Mouse (Mus musculus) layer of hippocampus, adult 9-10 months (tissue): Measurements from ENCODE around the gene Pum2.
"Not testable (repeated sequence)": the region's sequence is repeated elsewhere in the genome, so short reads cannot be mapped to it uniquely, and the experiment has no call there.

ENCODE experiments used
- DNase-seq: peaks from one replicate; pipeline ENCODE4 v3.0.0; 2022; ENCODE audit warnings: low spot score

Pum2 gene

GRCm38 (mm10) chr12:8673974-8674306 is at the start of gene Pum2:
Gene Pum2 (plus strand): TSS chr12:8674134.
- peak; percentile 76 for DNase-seq

GRCm38 (mm10) chr12:8629537-8629936 is 44.4 kb upstream of the Pum2 start:
- no peak for DNase-seq

- no peak for DNase-seq
Measured at GRCm38 (mm10) chr12:8631691-8632090, 42.2 kb upstream of the Pum2 start.

GRCm38 (mm10) chr12:8632737-8633365 is 41.1 kb upstream of the Pum2 start:
- DNase-seq: no peak

GRCm38 (mm10) chr12:8634306-8634705 is 39.6 kb upstream of the Pum2 start:
- DNase-seq: no peak

GRCm38 (mm10) chr12:8635546-8635945 is 38.4 kb upstream of the Pum2 start:
- DNase-seq: no peak

- DNase-seq: no peak
Measured at GRCm38 (mm10) chr12:8636945-8637344, 37.0 kb upstream of the Pum2 start.

GRCm38 (mm10) chr12:8638411-8639087 is 35.4 kb upstream of the Pum2 start:
- DNase-seq: peak; percentile 71

- not testable (repeated sequence) for DNase-seq
Measured at GRCm38 (mm10) chr12:8640186-8640585, 33.7 kb upstream of the Pum2 start.

- peak; percentile 99 for DNase-seq
Measured at GRCm38 (mm10) chr12:8640711-8641424, 33.1 kb upstream of the Pum2 start.

GRCm38 (mm10) chr12:8641425-8641735 is 32.6 kb upstream of the Pum2 start:
- no peak for DNase-seq

GRCm38 (mm10) chr12:8648211-8648610 is 25.7 kb upstream of the Pum2 start:
- not testable (repeated sequence) for DNase-seq

- not testable (repeated sequence) for DNase-seq
Measured at GRCm38 (mm10) chr12:8650027-8650426, 23.9 kb upstream of the Pum2 start.

GRCm38 (mm10) chr12:8656596-8656995 is 17.3 kb upstream of the Pum2 start:
- no peak for DNase-seq

GRCm38 (mm10) chr12:8657116-8657515 is 16.8 kb upstream of the Pum2 start:
- DNase-seq: no peak

- no peak for DNase-seq
Measured at GRCm38 (mm10) chr12:8657629-8658366, 16.1 kb upstream of the Pum2 start.

GRCm38 (mm10) chr12:8659406-8660279 is 14.3 kb upstream of the Pum2 start:
- no peak for DNase-seq

- no peak for DNase-seq
Measured at GRCm38 (mm10) chr12:8661747-8662146, 12.2 kb upstream of the Pum2 start.

GRCm38 (mm10) chr12:8662175-8662574 is 11.8 kb upstream of the Pum2 start:
- DNase-seq: no peak

GRCm38 (mm10) chr12:8662721-8663120 is 11.2 kb upstream of the Pum2 start:
- DNase-seq: no peak

GRCm38 (mm10) chr12:8667473-8668255 is 6.3 kb upstream of the Pum2 start:
- no peak for DNase-seq
